Mouse (Mus musculus): ENCODE results near the gene Bcl6b. TPM values are rescaled to one million over a fixed set of nuclear protein-coding genes. Genes with fewer than 3 reads are reported as not detected.

Gene Bcl6b
- polyA plus RNA-seq, 1 experiment: 4.1 TPM

- Histone ChIP-seq H3K9ac (ENCODE audit: low read depth, poor library complexity, severe bottlenecking) (no peak overlapping the region), H3K27ac (ENCODE audit: insufficient read depth, low read length) (no peak overlapping the region), H3K27me3 (ENCODE audit: control insufficient read depth, insufficient read depth, low read length, poor library complexity, severe bottlenecking) (no peaks in the 10 kb centered on the region), H3K4me1 (ENCODE audit: control insufficient read depth, insufficient read depth, low read length) (no peaks in the 10 kb centered on the region), H3K9me3 (replicated peaks; ENCODE audit: control insufficient read depth, insufficient read depth, low read length, poor library complexity, severe bottlenecking) (no peaks in the 10 kb centered on the region), H3K36me3 (ENCODE audit: control insufficient read depth, insufficient read depth, low read length, poor library complexity, severe bottlenecking) (no peaks in the 10 kb centered on the region), H3K4me3 (ENCODE audit: low read depth, low read length) (no peak overlapping the region)
- TF ChIP-seq EP300 (IDR thresholded peaks at IDR 0.05; ENCODE audit: insufficient read depth, low read depth, low read length) (no peak), POLR2A (IDR thresholded peaks at IDR 0.05; ENCODE audit: insufficient read depth, low read length) (no peak), CTCF (IDR thresholded peaks at IDR 0.05; ENCODE audit: low read depth, low read length) (no peak)
Observed at GRCm38 (mm10) chr11:70206801-70207200, 22.8 kb downstream of the Bcl6b start.

- H3K4me3 ChIP-seq (ENCODE audit: low read depth, low read length): no peak overlapping the region
- H3K36me3 ChIP-seq (ENCODE audit: control insufficient read depth, insufficient read depth, low read length, poor library complexity, severe bottlenecking): no peaks in the 10 kb centered on the region
- no peaks in the 10 kb centered on the region for H3K4me1 ChIP-seq (ENCODE audit: control insufficient read depth, insufficient read depth, low read length)
- TF ChIP-seq EP300 (IDR thresholded peaks at IDR 0.05; ENCODE audit: insufficient read depth, low read depth, low read length) (no peak), POLR2A (IDR thresholded peaks at IDR 0.05; ENCODE audit: insufficient read depth, low read length) (no peak), CTCF (IDR thresholded peaks at IDR 0.05; ENCODE audit: low read depth, low read length) (peak; percentile 79)
- no peaks in the 10 kb centered on the region for H3K27me3 ChIP-seq (ENCODE audit: control insufficient read depth, insufficient read depth, low read length, poor library complexity, severe bottlenecking)
- no peaks in the 10 kb centered on the region for H3K9me3 ChIP-seq (replicated peaks; ENCODE audit: control insufficient read depth, insufficient read depth, low read length, poor library complexity, severe bottlenecking)
- H3K9ac ChIP-seq (ENCODE audit: low read depth, poor library complexity, severe bottlenecking): no peak overlapping the region
- no peak overlapping the region for H3K27ac ChIP-seq (ENCODE audit: insufficient read depth, low read length)
Observed at GRCm38 (mm10) chr11:70201691-70202090, 27.9 kb downstream of the Bcl6b start.

- Histone ChIP-seq H3K9ac (ENCODE audit: low read depth, poor library complexity, severe bottlenecking) (no peak overlapping the region), H3K4me3 (ENCODE audit: low read depth, low read length) (no peak overlapping the region), H3K36me3 (ENCODE audit: control insufficient read depth, insufficient read depth, low read length, poor library complexity, severe bottlenecking) (no peaks in the 10 kb centered on the region), H3K27ac (ENCODE audit: insufficient read depth, low read length) (no peak overlapping the region), H3K9me3 (replicated peaks; ENCODE audit: control insufficient read depth, insufficient read depth, low read length, poor library complexity, severe bottlenecking) (no peaks in the 10 kb centered on the region), H3K4me1 (ENCODE audit: control insufficient read depth, insufficient read depth, low read length) (no peaks in the 10 kb centered on the region), H3K27me3 (ENCODE audit: control insufficient read depth, insufficient read depth, low read length, poor library complexity, severe bottlenecking) (no peaks in the 10 kb centered on the region)
- TF ChIP-seq EP300 (IDR thresholded peaks at IDR 0.05; ENCODE audit: insufficient read depth, low read depth, low read length) (no peak), CTCF (IDR thresholded peaks at IDR 0.05; ENCODE audit: low read depth, low read length) (no peak), POLR2A (IDR thresholded peaks at IDR 0.05; ENCODE audit: insufficient read depth, low read length) (no peak)
Observed at GRCm38 (mm10) chr11:70200036-70200608, 29.5 kb downstream of the Bcl6b start.

GRCm38 (mm10) chr11:70199107-70199506, 30.5 kb downstream of the Bcl6b start:
- Histone ChIP-seq H3K4me1 (ENCODE audit: control insufficient read depth, insufficient read depth, low read length) (no peaks in the 10 kb centered on the region), H3K27me3 (ENCODE audit: control insufficient read depth, insufficient read depth, low read length, poor library complexity, severe bottlenecking) (no peaks in the 10 kb centered on the region), H3K9me3 (replicated peaks; ENCODE audit: control insufficient read depth, insufficient read depth, low read length, poor library complexity, severe bottlenecking) (no peaks in the 10 kb centered on the region), H3K4me3 (ENCODE audit: low read depth, low read length) (no peak overlapping the region), H3K27ac (ENCODE audit: insufficient read depth, low read length) (no peak overlapping the region), H3K9ac (ENCODE audit: low read depth, poor library complexity, severe bottlenecking) (no peak overlapping the region), H3K36me3 (ENCODE audit: control insufficient read depth, insufficient read depth, low read length, poor library complexity, severe bottlenecking) (no peaks in the 10 kb centered on the region)
- no peak for TF ChIP-seq CTCF (IDR thresholded peaks at IDR 0.05; ENCODE audit: low read depth, low read length)
- no peak for TF ChIP-seq EP300 (IDR thresholded peaks at IDR 0.05; ENCODE audit: insufficient read depth, low read depth, low read length)
- no peak for TF ChIP-seq POLR2A (IDR thresholded peaks at IDR 0.05; ENCODE audit: insufficient read depth, low read length)

- no peaks in the 10 kb centered on the region for H3K4me1 ChIP-seq (ENCODE audit: control insufficient read depth, insufficient read depth, low read length)
Observed at GRCm38 (mm10) chr11:70198332-70198731, 31.3 kb downstream of the Bcl6b start.

GRCm38 (mm10) chr11:70193354-70194285, 36.0 kb downstream of the Bcl6b start:
- no peaks in the 10 kb centered on the region; the same call in 1 of the 2 replicates for H3K9me3 ChIP-seq (replicated peaks; ENCODE audit: control insufficient read depth, insufficient read depth, low read length, poor library complexity, severe bottlenecking)
- H3K4me1 ChIP-seq (ENCODE audit: control insufficient read depth, insufficient read depth, low read length): no peaks in the 10 kb centered on the region
- H3K4me3 ChIP-seq (ENCODE audit: low read depth, low read length): no peak overlapping the region
- H3K27ac ChIP-seq (ENCODE audit: insufficient read depth, low read length): no peak overlapping the region
- H3K9ac ChIP-seq (ENCODE audit: low read depth, poor library complexity, severe bottlenecking): no peak overlapping the region
- H3K27me3 ChIP-seq (ENCODE audit: control insufficient read depth, insufficient read depth, low read length, poor library complexity, severe bottlenecking): no peaks in the 10 kb centered on the region
- no peaks in the 10 kb centered on the region for H3K36me3 ChIP-seq (ENCODE audit: control insufficient read depth, insufficient read depth, low read length, poor library complexity, severe bottlenecking)
- TF ChIP-seq POLR2A (IDR thresholded peaks at IDR 0.05; ENCODE audit: insufficient read depth, low read length) (no peak), EP300 (IDR thresholded peaks at IDR 0.05; ENCODE audit: insufficient read depth, low read depth, low read length) (no peak), CTCF (IDR thresholded peaks at IDR 0.05; ENCODE audit: low read depth, low read length) (no peak)

More at GRCm38 (mm10) chr11:70198332-70198731, 31.3 kb downstream of the Bcl6b start:
- H3K27ac ChIP-seq (ENCODE audit: insufficient read depth, low read length): no peak overlapping the region
- no peaks in the 10 kb centered on the region for H3K36me3 ChIP-seq (ENCODE audit: control insufficient read depth, insufficient read depth, low read length, poor library complexity, severe bottlenecking)
- H3K4me3 ChIP-seq (ENCODE audit: low read depth, low read length): no peak overlapping the region
- no peaks in the 10 kb centered on the region for H3K27me3 ChIP-seq (ENCODE audit: control insufficient read depth, insufficient read depth, low read length, poor library complexity, severe bottlenecking)
- H3K9me3 ChIP-seq (replicated peaks; ENCODE audit: control insufficient read depth, insufficient read depth, low read length, poor library complexity, severe bottlenecking): no peaks in the 10 kb centered on the region
- no peak overlapping the region for H3K9ac ChIP-seq (ENCODE audit: low read depth, poor library complexity, severe bottlenecking)
- no peak for TF ChIP-seq POLR2A (IDR thresholded peaks at IDR 0.05; ENCODE audit: insufficient read depth, low read length)
- no peak for TF ChIP-seq CTCF (IDR thresholded peaks at IDR 0.05; ENCODE audit: low read depth, low read length)
- no peak for TF ChIP-seq EP300 (IDR thresholded peaks at IDR 0.05; ENCODE audit: insufficient read depth, low read depth, low read length)

All from ES-Bruce4 (cell line).